Mouse (Mus musculus): ENCODE measurements around the gene Taar7b.

The Taar7b gene

DNA sequence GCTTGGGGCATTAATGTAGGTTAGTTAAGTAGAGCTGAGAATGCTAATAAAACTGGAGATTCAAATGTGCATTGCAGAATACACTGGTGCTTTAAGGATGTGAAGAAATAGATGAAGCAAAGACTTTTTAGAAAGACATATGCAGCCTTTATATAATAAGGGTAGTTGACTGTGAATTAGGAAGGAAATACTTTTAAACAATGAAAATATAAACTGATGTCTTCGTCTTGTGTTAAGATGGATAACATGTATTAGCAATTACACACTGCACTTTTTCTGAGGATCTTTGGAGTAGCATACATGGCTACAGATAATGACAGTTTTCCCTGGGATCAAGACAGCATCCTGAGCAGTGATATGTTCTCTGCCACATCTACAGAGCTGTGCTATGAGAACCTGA, at the start of gene Taar7b:
Taar7b (plus strand) TSS at position 301 of the 400 bp plus-strand sequence.
- no peak for DNase-seq (ENCODE audit: low spot score in 2 of 2)

DNA sequence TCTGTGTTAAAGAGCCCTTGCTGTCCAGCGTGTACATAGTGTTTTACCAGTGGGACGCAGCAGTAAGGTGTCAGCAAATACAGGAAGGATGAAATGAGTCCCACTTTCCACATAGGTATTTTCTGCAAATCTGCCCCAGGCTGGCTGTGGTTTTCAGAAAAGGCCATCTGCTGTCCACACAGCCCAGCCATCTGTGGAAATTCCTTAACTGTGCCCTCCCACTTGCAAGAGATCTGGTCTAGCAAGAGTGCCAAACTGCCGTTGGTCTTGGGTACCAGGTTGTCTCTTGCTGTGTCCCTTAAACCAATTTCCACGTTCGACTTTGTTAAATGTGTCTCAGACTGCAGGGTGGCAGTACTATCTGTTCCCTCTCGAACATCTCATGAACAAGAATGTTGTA, 48.0 kb upstream of the Taar7b start:
- DNase-seq (ENCODE audit: low spot score in 2 of 2), result no peak

DNA sequence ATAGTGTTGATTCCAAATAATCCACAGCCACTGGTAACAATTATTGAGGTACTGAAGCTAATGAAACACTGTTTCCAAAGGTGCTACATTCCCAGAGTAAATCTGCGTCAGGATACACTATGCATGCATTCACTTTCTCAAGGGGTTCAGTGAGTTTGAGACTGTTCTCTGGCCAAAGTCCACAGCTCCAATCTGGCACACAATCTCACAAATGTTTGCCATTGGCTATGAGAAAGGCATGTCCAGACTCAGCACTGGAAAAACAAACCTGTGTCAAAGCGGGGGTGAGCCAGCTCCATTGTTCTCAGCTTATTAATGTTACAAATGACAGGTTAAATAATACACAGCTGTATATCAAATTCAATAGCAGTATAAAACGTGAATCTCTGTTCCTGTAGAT, 40.7 kb upstream of the Taar7b start:
- no peak for DNase-seq (ENCODE audit: low spot score in 2 of 2)

DNA sequence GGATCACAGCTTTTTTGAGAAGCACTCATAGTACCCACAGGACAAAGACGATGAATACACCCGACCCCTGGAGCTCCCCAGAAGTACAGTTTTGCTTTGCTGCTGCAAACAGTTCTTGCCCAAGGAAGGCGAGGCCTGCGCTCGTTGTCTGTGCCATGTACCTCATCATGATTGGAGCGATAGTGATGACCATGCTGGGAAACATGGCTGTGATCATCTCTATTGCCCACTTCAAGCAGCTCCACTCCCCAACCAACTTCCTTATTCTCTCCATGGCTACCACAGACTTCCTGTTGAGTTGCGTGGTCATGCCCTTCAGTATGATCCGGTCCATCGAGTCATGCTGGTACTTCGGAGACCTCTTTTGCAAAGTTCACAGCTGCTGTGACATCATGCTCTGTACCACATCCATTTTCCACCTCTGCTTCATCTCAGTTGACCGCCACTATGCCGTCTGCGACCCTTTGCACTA, 39.3 kb upstream of the Taar7b start, which contains the start of gene Taar4:
Taar4 (plus strand) TSS at position 51 of the 472 bp plus-strand sequence.
- DNase-seq (ENCODE audit: low spot score in 2 of 2), result no peak

DNA sequence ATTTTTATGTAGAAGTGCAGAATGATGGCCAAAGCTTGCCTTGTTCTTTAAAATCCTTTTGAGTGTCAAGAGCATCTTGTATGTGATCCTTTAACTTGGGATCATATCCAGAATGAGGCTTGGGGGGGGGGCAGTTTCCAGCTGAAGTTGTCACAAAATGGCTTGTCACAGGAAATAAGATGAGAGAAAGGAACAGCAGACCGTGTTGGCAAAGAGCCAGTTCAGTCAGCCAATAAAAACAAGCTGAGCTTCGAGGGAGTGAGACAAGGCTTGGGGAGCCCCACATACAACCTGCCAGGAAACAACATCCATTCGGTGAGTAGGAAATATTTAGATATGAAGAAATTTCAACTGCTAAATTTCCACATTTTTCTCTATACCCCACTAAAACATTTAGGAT, 36.3 kb upstream of the Taar7b start:
- no peak for DNase-seq (ENCODE audit: low spot score in 2 of 2)

DNA sequence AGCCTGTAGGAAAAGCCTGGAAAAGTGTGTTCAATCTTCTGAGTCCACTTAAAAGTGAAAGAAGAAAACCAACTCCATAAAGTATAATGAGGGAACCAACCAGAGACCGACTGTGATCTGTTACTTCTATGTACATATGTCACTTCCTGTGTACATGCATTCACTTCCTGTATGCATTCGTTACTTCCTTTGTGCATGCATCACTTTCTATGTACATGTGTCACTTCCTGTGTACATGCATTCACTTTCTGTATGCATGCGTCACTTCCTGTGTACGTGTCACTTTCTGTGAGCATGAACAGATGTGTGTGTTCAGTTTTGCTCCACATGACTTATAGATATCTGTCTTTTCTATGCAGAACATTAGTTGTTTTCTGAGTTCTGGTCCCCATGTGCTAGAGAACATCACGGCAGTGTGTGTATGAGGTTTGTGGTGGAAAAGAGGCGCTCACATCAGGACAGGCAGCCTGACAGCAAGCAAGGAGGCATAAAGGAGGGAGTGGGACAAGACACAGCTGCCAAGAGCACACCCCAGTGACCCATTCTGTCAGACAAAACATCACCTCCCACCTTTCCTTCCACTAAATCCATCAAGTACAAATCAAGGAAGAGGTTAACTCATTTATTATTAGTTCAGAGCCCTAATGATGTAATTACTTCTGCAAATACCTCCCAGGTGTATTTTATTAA, 34.7 kb upstream of the Taar7b start:
- no peak for DNase-seq (ENCODE audit: low spot score in 2 of 2)

DNA sequence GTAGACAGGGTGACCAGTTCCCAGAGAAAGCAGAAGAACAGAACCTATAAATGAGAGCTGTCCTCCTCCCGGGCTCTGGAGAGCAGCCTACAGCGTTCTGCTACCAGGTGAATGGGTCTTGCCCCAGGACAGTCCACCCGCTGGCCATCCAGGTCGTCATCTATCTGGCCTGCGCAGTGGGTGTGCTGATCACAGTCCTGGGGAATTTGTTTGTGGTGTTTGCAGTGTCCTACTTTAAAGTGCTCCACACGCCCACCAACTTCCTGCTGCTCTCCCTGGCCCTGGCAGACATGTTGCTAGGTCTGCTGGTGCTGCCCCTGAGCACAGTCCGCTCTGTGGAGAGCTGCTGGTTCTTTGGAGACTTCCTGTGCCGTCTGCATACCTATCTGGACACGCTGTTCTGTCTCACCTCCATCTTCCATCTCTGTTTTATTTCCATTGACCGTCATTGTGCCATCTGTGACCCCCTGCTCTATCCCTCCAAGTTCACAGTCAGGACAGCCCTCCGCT, 29.0 kb upstream of the Taar7b start, which contains the start of gene Taar5:
Taar5 (plus strand) TSS at position 51 of the 510 bp plus-strand sequence.
- no peak for DNase-seq (ENCODE audit: low spot score in 2 of 2)

DNA sequence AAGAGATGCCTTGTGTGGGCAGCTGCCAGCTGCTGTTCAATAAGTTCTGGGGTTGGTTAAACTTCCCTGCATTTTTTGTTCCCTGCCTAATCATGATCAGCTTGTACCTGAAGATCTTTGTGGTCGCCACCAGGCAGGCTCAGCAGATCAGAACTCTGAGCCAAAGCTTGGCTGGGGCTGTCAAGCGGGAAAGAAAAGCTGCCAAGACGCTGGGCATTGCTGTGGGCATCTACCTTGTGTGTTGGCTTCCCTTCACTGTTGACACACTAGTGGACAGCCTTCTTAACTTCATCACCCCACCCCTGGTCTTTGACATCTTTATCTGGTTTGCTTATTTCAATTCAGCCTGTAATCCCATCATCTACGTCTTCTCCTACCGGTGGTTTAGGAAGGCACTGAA, 28.5 kb upstream of the Taar7b start:
- DNase-seq (ENCODE audit: low spot score in 2 of 2), result no peak

DNA sequence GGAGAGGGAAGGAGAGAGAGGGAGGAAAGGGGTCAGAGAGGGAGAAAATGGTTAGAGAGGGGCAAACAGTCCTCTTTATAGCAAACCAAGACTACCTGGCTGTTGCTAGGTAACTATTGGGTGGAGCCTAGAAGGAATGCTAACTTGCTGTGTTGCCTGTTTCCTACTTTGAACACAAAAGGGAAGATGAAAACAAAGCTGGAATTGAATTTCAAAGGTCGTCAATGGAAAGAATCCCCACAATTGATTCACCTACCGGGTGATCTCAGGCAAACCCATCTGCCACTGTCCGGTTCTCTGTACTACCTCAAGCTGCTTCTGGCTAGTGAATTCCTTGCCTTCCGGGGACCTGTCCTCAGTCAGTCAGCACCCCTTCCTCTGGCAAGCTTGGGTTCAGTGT, 21.8 kb upstream of the Taar7b start:
- no peak for DNase-seq (ENCODE audit: low spot score in 2 of 2)

DNA sequence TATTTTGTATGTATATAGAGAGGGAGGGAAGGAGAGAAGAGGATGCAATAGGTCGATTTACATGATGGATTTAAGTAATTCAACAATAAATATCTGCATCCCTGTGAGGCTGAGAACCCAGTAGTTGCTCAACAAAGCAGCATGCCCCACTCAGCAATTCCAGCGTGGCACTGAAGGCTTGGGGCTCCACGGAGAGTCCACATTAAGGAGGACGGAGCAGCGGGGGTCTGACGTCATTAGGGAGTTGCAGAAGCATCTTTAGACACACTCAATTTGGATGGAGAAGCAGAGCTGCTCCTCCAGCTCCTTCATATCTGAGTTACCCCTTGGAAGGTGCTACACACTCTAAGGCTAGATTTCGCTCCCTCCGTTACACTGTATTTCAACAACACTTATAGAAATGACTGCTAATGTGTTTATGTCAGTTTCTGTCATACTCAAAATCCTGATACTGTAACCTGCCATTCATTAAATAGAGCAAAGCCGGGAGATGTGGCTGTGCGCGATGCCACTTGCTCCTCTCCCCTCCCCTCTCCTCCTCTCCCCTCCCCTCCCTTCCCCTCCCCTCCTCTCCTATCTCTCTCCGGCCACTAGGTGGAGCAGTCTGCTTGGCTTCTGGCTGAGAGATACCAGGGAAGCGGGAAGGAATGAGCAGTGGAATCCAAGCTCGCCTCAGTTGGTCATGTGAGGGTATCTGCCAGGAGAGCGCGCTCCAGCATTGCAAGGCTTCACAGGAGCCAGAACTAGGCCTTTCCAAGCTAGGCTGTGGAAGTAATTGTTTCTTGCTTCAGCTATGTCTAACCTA, 20.6 kb upstream of the Taar7b start:
- DNase-seq (ENCODE audit: low spot score in 2 of 2), result peak; percentile 31 to 47

DNA sequence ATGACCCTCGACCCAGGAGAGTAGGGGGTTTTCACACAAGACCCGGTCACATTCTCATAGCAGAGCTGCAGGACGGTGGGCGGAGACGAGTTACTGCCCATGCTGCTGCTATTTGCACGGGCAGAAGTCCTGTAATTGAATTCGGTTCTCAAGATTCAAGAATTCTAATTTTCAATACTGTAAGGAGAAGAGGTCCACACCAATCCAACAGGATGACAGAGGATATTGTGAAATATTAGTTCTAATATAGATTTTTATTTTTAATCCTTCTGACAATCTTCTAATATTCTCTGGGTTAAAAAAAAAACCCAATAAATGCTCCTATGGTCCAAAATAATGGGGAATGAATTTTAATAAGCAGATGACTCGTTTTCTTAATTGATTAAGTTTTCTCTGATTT, 14.2 kb upstream of the Taar7b start, which contains the start of gene Taar6:
Taar6 (minus strand) TSS at position 101 of the 400 bp plus-strand sequence.
- DNase-seq (ENCODE audit: low spot score in 2 of 2), result no peak

DNA sequence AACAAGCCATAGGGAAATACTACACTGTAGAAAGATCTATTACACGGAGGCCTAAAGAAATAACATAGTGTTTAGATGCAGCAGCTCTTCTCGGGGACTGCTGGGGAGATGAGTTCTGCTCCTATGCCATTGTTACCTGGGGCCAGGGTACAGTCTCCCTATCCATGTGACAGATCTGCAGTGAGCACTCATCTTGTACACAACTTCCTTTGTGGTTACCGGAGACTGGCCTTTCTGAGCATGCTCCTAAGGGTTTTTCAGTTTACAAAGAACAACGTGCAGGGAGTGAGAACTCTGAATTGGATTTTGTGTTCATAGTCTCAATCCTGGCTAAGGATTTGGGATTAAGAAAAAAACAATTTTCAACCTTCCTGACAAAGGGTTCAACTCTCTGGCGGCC, 13.3 kb upstream of the Taar7b start:
- DNase-seq (ENCODE audit: low spot score in 2 of 2), result no peak

DNA sequence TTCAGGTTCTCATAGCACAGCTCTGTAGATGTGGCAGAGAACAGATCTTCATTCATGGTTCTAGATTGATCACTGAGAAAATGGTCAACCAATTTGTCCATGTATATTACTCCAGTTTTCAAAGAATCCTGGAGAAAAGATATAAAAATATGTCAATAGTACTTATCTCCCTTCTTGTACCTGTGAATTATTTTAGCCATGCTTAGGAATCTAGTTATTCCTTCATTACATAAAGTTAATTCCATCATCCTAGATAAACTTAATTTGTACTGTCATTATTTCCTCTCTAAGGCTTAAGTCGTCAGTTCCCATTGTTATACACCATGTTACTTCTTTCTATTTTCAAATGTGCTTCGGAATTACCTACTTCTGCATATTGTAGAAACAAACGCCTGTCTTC, 6.4 kb upstream of the Taar7b start, which contains the start of gene Taar7a:
Taar7a (minus strand) TSS at position 101 of the 400 bp plus-strand sequence.
- no peak for DNase-seq (ENCODE audit: low spot score in 2 of 2)

DNA sequence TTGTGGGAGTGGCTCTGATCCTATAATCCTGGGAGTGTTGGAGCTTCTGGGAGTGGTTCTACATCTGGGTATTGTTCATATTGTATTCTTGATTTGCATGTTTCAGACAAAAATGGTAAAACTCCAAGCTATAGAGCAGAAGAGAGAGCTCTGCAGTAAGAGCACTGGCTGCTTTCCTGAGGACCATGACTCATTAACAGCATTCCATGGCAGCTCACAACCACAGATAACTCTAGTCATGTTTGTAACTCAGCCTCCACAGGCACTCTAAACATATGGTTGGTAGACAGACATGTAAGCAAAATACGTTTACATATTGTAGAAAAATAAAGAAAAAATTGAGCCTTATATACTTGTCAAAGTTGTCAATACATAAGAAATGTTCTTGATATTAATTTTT, 6.7 kb downstream of the Taar7b start:
- no peak for DNase-seq (ENCODE audit: low spot score in 2 of 2)

DNA sequence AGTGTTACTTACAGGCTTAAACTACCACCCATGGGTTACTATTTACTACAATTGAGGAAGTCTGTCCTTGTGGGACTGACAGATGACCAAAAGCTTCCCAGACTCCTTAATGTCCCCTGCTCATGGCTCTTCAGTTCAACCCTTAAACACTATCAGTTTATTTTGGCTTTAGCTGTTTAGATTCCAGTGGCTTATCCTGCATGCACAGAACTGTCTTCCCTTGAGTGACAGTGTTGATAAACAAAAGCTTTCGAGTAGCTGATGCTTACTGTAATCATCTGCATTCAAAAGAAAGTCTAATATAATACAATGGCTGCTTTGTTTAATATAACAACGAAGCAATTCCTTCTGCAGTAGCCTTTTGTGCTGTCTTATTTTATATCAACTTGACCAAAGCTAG, 7.3 kb downstream of the Taar7b start:
- no peak for DNase-seq (ENCODE audit: low spot score in 2 of 2)

DNA sequence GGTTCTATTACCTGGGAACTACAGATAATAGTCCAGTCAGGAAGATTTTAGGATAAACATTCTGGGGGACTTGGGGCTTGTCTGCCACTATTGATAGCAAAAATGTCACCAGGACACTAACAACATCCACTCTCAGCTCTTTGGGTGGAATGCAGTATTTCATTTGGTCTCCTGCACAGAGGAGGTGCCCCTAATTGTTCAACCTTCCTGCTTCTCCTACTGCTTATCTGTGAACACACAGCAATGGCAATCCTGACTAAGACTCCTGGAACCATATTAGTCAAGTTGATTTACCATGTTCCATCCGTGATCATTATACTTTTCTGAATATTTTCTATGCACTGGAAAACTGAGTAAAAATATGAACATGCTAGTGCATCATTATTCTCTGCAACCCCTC, 8.4 kb downstream of the Taar7b start:
- no peak for DNase-seq (ENCODE audit: low spot score in 2 of 2)

DNA sequence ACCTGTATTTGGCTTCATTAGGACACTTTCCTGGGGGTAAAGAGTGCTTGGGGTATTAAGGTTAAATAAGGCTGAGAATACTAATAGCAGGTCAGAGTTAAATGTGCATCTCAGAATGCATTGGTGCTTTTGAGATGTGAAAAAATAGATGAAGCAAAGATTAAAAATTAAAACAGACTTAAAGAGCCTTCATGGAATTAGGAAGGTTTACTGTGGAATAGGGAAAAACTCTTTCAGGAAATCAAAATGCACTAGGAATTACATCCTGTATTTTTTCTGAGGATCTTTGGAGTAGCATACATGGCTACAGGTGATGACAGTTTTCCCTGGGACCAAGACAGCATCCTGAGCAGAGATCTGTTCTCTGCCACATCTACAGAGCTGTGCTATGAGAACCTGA, 27.2 kb downstream of the Taar7b start, which contains the start of gene Taar7d:
Taar7d (plus strand) TSS at position 301 of the 400 bp plus-strand sequence.
- DNase-seq (ENCODE audit: low spot score in 2 of 2), result no peak

DNA sequence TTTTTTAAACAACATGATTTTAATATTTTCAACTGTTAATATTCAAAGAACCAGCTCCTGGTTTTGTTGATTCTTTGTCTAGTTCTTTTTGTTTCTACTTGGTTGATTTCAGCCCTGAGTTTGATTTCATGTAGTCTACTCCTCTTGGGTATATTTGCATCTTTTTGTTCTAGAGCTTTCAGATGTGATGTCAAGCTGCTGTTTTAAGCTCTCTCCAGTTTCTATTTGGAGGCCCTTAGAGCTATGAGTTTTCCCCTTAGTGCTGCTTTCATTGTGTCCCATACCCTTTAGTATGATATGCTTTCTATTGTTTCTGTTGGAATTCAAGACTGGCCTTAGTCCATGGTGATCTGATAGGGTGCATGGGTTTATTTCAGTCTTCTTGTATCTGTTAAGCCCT, 31.6 kb downstream of the Taar7b start:
- no peak for DNase-seq (ENCODE audit: low spot score in 2 of 2)

DNA sequence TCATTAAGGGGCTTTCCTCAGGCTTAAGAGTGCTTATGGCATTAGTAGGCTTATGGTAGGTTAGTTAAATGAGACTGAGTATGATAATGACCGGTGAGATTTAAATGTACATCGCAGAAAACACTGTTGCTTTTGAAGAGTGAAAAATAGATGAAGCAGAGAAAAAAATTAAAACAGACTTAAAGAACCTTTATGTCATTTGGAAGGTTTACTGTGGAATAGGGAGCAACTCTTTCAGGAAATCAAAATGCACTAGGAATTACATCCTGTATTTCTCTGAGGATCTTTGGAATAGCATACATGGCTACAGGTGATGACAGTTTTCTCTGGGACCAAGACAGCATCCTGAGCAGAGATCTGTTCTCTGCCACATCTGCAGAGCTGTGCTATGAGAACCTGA, 37.6 kb downstream of the Taar7b start, which contains the start of gene Taar7e:
Taar7e (plus strand) TSS at position 301 of the 400 bp plus-strand sequence.
- DNase-seq (ENCODE audit: low spot score in 2 of 2), result no peak

DNA sequence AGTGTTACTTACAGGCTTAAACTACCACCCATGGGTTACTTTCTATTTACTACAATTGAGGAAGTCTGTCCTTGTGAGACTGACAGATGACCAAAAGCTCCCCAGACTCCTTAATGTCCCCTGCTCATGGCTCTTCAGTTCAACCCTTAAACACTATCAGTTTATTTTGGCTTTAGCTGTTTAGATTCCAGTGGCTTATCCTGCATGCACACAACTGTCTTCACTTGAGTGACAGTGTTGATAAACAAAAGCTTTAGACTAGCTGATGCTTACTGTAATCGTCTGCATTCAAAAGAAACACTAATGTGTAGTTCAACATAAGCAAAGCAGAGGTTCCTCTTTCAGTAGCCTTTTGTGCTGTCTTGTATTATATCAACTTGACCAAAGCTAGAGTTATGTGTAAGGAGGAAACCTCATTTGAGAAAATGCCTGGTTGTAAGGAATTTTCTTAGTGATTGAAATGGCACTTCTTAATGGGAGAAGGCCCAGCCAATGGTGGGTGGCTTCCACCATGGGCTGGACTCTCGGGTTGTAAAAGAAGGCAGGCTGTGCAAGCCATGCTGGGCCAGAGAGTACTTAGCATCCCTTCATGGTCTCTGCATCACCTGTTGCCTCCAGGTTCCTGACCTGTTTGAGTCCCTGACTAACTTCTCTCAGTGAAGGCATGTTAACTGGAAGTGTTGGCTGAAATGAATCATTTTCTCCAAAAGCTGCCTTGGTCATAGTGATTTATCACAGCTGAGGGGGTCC, 40.6 kb downstream of the Taar7b start:
- DNase-seq (ENCODE audit: low spot score in 2 of 2), result no peak

DNA sequence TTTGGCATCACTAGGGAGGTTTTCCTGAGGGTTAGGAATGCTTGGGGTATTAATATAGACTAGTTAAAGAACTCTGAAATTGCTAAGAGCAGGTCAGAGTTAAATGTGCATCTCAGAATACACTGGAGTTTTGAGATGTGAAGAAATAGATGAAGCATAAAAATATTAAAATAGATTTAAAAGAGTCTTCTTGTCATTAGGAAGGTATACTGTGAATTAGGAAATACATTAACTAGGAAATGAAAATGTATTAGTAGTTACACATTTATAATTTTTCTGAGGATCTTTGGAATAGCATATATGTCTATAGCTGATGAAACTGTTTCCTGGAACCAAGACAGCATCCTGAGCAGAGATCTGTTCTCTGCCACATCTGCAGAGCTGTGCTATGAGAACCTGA, 49.5 kb downstream of the Taar7b start, which contains the start of gene Taar7f:
Taar7f (plus strand) TSS at position 301 of the 400 bp plus-strand sequence.
- DNase-seq (ENCODE audit: low spot score in 2 of 2), result no peak

Data from heart, adult 9 months (tissue).